Mouse (Mus musculus): ENCODE measurements at regions not wholly inside any gene's neighbourhood (a gene's known extent, or its start where the extent isn't known, plus 50 kb on each side); places are given as distances from the start of the nearest gene placed in this dataset.

DNA sequence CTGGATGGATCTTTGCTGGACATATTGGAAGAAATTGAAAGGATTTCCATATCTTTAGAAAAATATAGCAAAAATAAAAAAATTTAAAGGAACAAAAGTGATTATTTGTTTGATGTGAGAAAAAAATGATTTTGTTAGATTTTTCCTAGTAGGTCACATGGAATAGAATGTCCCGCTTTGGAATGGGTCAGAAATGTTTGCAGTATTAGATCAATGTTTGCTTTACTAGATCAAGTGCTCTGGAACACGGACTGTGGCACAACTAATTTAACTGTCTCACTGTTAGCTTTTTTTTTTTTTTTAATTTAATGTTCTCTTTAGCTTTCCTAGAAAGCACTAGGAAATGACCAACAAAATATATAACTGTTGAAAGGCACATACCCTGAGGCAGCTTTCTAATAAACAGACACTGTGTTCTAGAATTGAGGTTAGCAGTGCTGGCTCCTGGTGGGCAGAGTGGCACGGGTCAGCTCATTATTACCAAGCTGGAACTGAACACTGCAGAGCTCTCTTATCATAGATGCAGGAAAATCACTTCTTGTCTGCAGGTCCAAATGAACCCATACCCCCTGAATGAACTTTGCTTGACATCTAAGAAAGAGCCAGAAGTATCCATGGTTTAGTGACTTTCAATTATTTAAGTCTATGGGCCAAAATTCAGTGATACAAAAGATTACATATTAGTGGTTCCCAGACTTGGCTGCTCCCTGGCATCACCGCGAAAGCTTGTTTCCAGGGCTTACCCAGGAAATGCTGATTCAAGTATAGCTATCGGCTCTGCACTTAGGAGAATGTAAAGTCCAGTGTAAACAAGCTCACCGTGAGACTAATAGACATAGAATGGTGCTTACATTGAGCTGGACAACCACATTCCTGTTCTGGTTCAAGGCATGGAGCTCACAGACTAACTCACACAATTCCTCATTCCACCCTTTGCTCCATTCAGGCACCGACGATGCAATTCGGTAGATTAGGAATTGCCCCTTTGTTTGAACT is 320.4 kb upstream of the Nr5a2 start:
- no peak for TF ChIP-seq MYC (IDR thresholded peaks at IDR 0.05; ENCODE audit: low read depth, low read length)
- TF ChIP-seq CTCF (IDR thresholded peaks at IDR 0.05 in 2 of 3, conservative IDR thresholded peaks at IDR 0.05 in 1 of 3; ENCODE audit: control insufficient read depth in 1 of 3, insufficient read depth in 1 of 3, low read depth in 2 of 3, low read length in 3 of 3, poor library complexity in 1 of 3, severe bottlenecking in 1 of 3), result no peak
- TF ChIP-seq CHD2 (IDR thresholded peaks at IDR 0.05; ENCODE audit: low read length), result no peak
- no peak for TF ChIP-seq POLR2AphosphoS2 (IDR thresholded peaks at IDR 0.05; ENCODE audit: low read length)

All from MEL (cell line).